15 mouse cellular contexts compared by ENCODE assay signal in genomic region chr1:137543828-137544227, GRCm38 (mm10).
"Had no signal": no experiment of that assay in that cellular context is flagged by ENCODE, and none has a peak within 500 bp of the region (broad histone marks: within the 10 kb centered on the region; RNA-seq: fewer than 3 reads in every experiment).

No protein-coding gene starts in this region.

- DNase-seq: retina, postnatal 1 day; right cerebral cortex, adult 18-20 months; right cerebral cortex, postnatal 14 days; right cerebral cortex, postnatal 25 days; right cerebral cortex, postnatal 4 days; spleen, adult 18-20 months; thymus, adult 18-20 months; thymus, adult 2 months; thymus, postnatal 14 days; thymus, postnatal 25 days; thymus, postnatal 36 days; thymus, postnatal 4 days had no signal

- H3K4me2 ChIP-seq: neural tube, embryonic 15.5 days; stomach, embryonic 15.5 days had no signal

- H3K4me1 ChIP-seq: neural tube, embryonic 15.5 days; stomach, embryonic 15.5 days had no signal

- H3K9ac ChIP-seq: neural tube, embryonic 15.5 days; stomach, embryonic 15.5 days had no signal

- H3K36me3 ChIP-seq: neural tube, embryonic 15.5 days; stomach, embryonic 15.5 days had no signal

- H3K4me3 ChIP-seq: neural tube, embryonic 15.5 days; stomach, embryonic 15.5 days had no signal

- H3K27ac ChIP-seq: neural tube, embryonic 15.5 days; stomach, embryonic 15.5 days; stomach, postnatal 0 days had no signal

- H3K9me3 ChIP-seq: neural tube, embryonic 15.5 days; stomach, embryonic 15.5 days had no signal

- H3K27me3 ChIP-seq: neural tube, embryonic 15.5 days; stomach, embryonic 15.5 days had no signal
